Mouse (Mus musculus) liver, embryonic 15.5 days (tissue): ENCODE measurements around the gene Stim2. TPM values are rescaled to one million over a fixed set of nuclear protein-coding genes. Genes with fewer than 3 reads are reported as not detected.

Experiments used
- ATAC-seq: fragments of 200-750 bp; cut with Nextera tagmentation; 2 replicates; pipeline ENCODE4 v1.8.0; 2017; ENCODE audit warnings: moderate number of reproducible peaks, mild to moderate bottlenecking, moderate library complexity; ENCODE audit not compliant: insufficient read depth
- H3K27ac ChIP-seq: fragments of 300-500 bp; sonication (generic); replicated peaks from 2 replicates; pipeline ENCODE4 v1.5.1; 2015; ENCODE audit warnings: mild to moderate bottlenecking, inconsistent platforms
- H3K27me3 ChIP-seq: fragments of 300-500 bp; sonication (generic); 2 replicates; pipeline ENCODE4 v1.6.1; 2015; ENCODE audit warnings: mild to moderate bottlenecking, inconsistent platforms
- H3K36me3 ChIP-seq: fragments of 300-500 bp; sonication (generic); replicated peaks from 2 replicates; pipeline ENCODE4 v1.6.1; 2015; ENCODE audit warnings: moderate library complexity, mild to moderate bottlenecking, inconsistent platforms
- H3K4me1 ChIP-seq: fragments of 300-500 bp; sonication (generic); replicated peaks from 2 replicates; pipeline ENCODE4 v1.6.1; 2015; ENCODE audit warnings: inconsistent platforms
- H3K4me2 ChIP-seq: fragments of 300-500 bp; sonication (generic); 2 replicates; pipeline ENCODE4 v1.6.1; 2015; ENCODE audit warnings: moderate library complexity, mild to moderate bottlenecking, inconsistent platforms
- H3K4me3 ChIP-seq: fragments of 300-500 bp; sonication (generic); replicated peaks from 2 replicates; pipeline ENCODE4 v1.5.1; 2015; ENCODE audit warnings: mild to moderate bottlenecking, inconsistent platforms
- H3K9ac ChIP-seq: fragments of 300-500 bp; sonication (generic); 2 replicates; pipeline ENCODE4 v1.6.1; 2015; ENCODE audit warnings: moderate library complexity, mild to moderate bottlenecking, inconsistent platforms
- H3K9me3 ChIP-seq: fragments of 300-500 bp; sonication (generic); replicated peaks from 2 replicates; pipeline ENCODE4 v1.6.1; 2016; ENCODE audit warnings: inconsistent platforms
- WGBS: fragments of 180-500 bp; shearing (Covaris S2); methylation state at CpG from one replicate; pipeline ENCODE4 v1.1.7; 2015; ENCODE audit warnings: mixed read lengths; ENCODE audit not compliant: insufficient replicate concordance; 5-methylcytosine and 5-hydroxymethylcytosine counted together
- polyA plus RNA-seq: library from polyadenylated mRNA; unstranded; fragments of >200 nt; fragmentation: Nextera tagmentation; extraction: Ambion mirVana; gene quantifications from 2 replicates; pipeline ENCODE4 v1.2.1, GENCODE M21; 2015

Gene Stim2
- polyA plus RNA-seq, 1 experiment from 2014 or later: 5.3 TPM

- 55% methylated on average over 5 of the region's 5 CpGs for WGBS
- ATAC-seq: no peak
- H3K36me3 ChIP-seq: no peaks in the 10 kb centered on the region
- no peak overlapping the region for H3K4me2 ChIP-seq
- H3K27me3 ChIP-seq: no peaks in the 10 kb centered on the region
- H3K4me3 ChIP-seq: no peak overlapping the region
- no peaks in the 10 kb centered on the region for H3K9me3 ChIP-seq
- 0 out of 2 replicates have a peak, but pooled peaks cover 2% of the 10 kb centered on the region for H3K4me1 ChIP-seq
- no peak overlapping the region for H3K27ac ChIP-seq
- no peak overlapping the region for H3K9ac ChIP-seq
Observed at GRCm38 (mm10) chr5:54071288-54071687, 73.0 kb downstream of the Stim2 start.

- Histone ChIP-seq H3K4me3 (no peak overlapping the region), H3K9me3 (no peaks in the 10 kb centered on the region), H3K27me3 (no peaks in the 10 kb centered on the region), H3K27ac (no peak overlapping the region), H3K9ac (no peak overlapping the region), H3K36me3 (no peaks in the 10 kb centered on the region), H3K4me2 (no peak overlapping the region), H3K4me1 (0 out of 2 replicates have a peak, but pooled peaks cover 2% of the 10 kb centered on the region)
- 71% methylated on average over 7 of the region's 7 CpGs for WGBS
- ATAC-seq: no peak
Observed at GRCm38 (mm10) chr5:54071705-54072104, 73.4 kb downstream of the Stim2 start.

GRCm38 (mm10) chr5:54073291-54073690 is 75.0 kb downstream of the Stim2 start:
- Histone ChIP-seq H3K27ac (no peak overlapping the region), H3K36me3 (no peaks in the 10 kb centered on the region), H3K9me3 (no peaks in the 10 kb centered on the region), H3K4me2 (no peak overlapping the region), H3K4me3 (no peak overlapping the region), H3K9ac (no peak overlapping the region), H3K4me1 (0 out of 2 replicates have a peak, but pooled peaks cover 2% of the 10 kb centered on the region), H3K27me3 (no peaks in the 10 kb centered on the region)
- 36% methylated on average over 1 of the region's 1 CpGs for whole genome bisulfite sequencing
- ATAC-seq: no peak

GRCm38 (mm10) chr5:54079997-54080396 is 81.7 kb downstream of the Stim2 start:
- no peaks in the 10 kb centered on the region for H3K9me3 ChIP-seq
- H3K36me3 ChIP-seq: no peaks in the 10 kb centered on the region
- H3K9ac ChIP-seq: no peak overlapping the region
- no peaks in the 10 kb centered on the region for H3K27me3 ChIP-seq
- WGBS: 68% methylated on average over 1 of the region's 1 CpGs
- H3K4me1 ChIP-seq: no peaks in the 10 kb centered on the region
- H3K4me3 ChIP-seq: no peak overlapping the region
- no peak for ATAC-seq
- no peak overlapping the region for H3K4me2 ChIP-seq
- no peak overlapping the region for H3K27ac ChIP-seq

- Histone ChIP-seq H3K27me3 (no peaks in the 10 kb centered on the region), H3K9ac (no peak overlapping the region), H3K36me3 (no peaks in the 10 kb centered on the region), H3K4me1 (no peaks in the 10 kb centered on the region), H3K9me3 (no peaks in the 10 kb centered on the region), H3K27ac (no peak overlapping the region), H3K4me3 (no peak overlapping the region), H3K4me2 (no peak overlapping the region)
- 74% methylated on average over 3 of the region's 3 CpGs for WGBS
- no peak for ATAC-seq
Observed at GRCm38 (mm10) chr5:54087912-54088311, 89.6 kb downstream of the Stim2 start.

- 54% methylated on average over 6 of the region's 6 CpGs for WGBS
- Histone ChIP-seq H3K9ac (no peak overlapping the region), H3K27ac (no peak overlapping the region)
Observed at GRCm38 (mm10) chr5:54098219-54098618, 99.9 kb downstream of the Stim2 start.

GRCm38 (mm10) chr5:54100916-54101315 is 102.6 kb downstream of the Stim2 start:
- WGBS: 48% methylated on average over 3 of the region's 3 CpGs
- Histone ChIP-seq H3K9me3 (no peaks in the 10 kb centered on the region), H3K27ac (no peak overlapping the region), H3K9ac (no peak overlapping the region), H3K4me1 (no peaks in the 10 kb centered on the region), H3K4me2 (no peak overlapping the region), H3K4me3 (no peak overlapping the region), H3K27me3 (no peaks in the 10 kb centered on the region), H3K36me3 (peaks cover 3% of the 10 kb centered on the region; the same call in 1 of the 2 replicates)
- ATAC-seq: no peak

More at GRCm38 (mm10) chr5:54098219-54098618, 99.9 kb downstream of the Stim2 start:
- Histone ChIP-seq H3K4me2 (no peak overlapping the region), H3K9me3 (no peaks in the 10 kb centered on the region), H3K4me3 (no peak overlapping the region), H3K4me1 (no peaks in the 10 kb centered on the region), H3K36me3 (no peaks in the 10 kb centered on the region), H3K27me3 (no peaks in the 10 kb centered on the region)
- ATAC-seq: no peak

- ATAC-seq: no peak
- Histone ChIP-seq H3K9me3 (no peaks in the 10 kb centered on the region), H3K9ac (no peak overlapping the region), H3K4me1 (no peaks in the 10 kb centered on the region), H3K27ac (no peak overlapping the region), H3K27me3 (no peaks in the 10 kb centered on the region), H3K4me2 (no peak overlapping the region), H3K4me3 (no peak overlapping the region), H3K36me3 (peaks cover 3% of the 10 kb centered on the region; the same call in 1 of the 2 replicates)
- WGBS: 12% methylated on average over 5 of the region's 5 CpGs
Observed at GRCm38 (mm10) chr5:54101318-54101717, 103.0 kb downstream of the Stim2 start.

- H3K4me3 ChIP-seq: no peak overlapping the region
- no peak overlapping the region for H3K27ac ChIP-seq
- no peak overlapping the region for H3K9ac ChIP-seq
- no peak overlapping the region for H3K4me2 ChIP-seq
- 33% methylated on average over 1 of the region's 1 CpGs for WGBS
- H3K4me1 ChIP-seq: no peaks in the 10 kb centered on the region
- H3K27me3 ChIP-seq: no peaks in the 10 kb centered on the region
- H3K9me3 ChIP-seq: no peaks in the 10 kb centered on the region
- peaks cover 3% of the 10 kb centered on the region; the same call in 1 of the 2 replicates for H3K36me3 ChIP-seq
- ATAC-seq: no peak
Observed at GRCm38 (mm10) chr5:54101960-54102359, 103.7 kb downstream of the Stim2 start.

- WGBS: 77% methylated on average over 4 of the region's 4 CpGs
- ATAC-seq: no peak
- Histone ChIP-seq H3K27ac (no peak overlapping the region), H3K9me3 (no peaks in the 10 kb centered on the region), H3K9ac (no peak overlapping the region), H3K27me3 (no peaks in the 10 kb centered on the region), H3K4me2 (no peak overlapping the region), H3K36me3 (peaks cover 3% of the 10 kb centered on the region; the same call in 1 of the 2 replicates), H3K4me3 (no peak overlapping the region), H3K4me1 (no peaks in the 10 kb centered on the region)
Observed at GRCm38 (mm10) chr5:54106669-54107068, 108.4 kb downstream of the Stim2 start.

GRCm38 (mm10) chr5:54107069-54107468 is 108.8 kb downstream of the Stim2 start:
- no peak overlapping the region for H3K9ac ChIP-seq
- no peak for ATAC-seq
- no peak overlapping the region for H3K27ac ChIP-seq
- H3K4me1 ChIP-seq: no peaks in the 10 kb centered on the region
- WGBS: 73% methylated on average over 6 of the region's 6 CpGs
- H3K4me3 ChIP-seq: no peak overlapping the region
- no peaks in the 10 kb centered on the region for H3K9me3 ChIP-seq
- no peaks in the 10 kb centered on the region for H3K27me3 ChIP-seq
- H3K36me3 ChIP-seq: peaks cover 3% of the 10 kb centered on the region; the same call in 1 of the 2 replicates
- H3K4me2 ChIP-seq: no peak overlapping the region

- no peaks in the 10 kb centered on the region for H3K9me3 ChIP-seq
- no peak overlapping the region for H3K4me2 ChIP-seq
- H3K4me1 ChIP-seq: no peaks in the 10 kb centered on the region
- ATAC-seq: no peak
- peaks cover 3% of the 10 kb centered on the region; the same call in 1 of the 2 replicates for H3K36me3 ChIP-seq
- H3K9ac ChIP-seq: no peak overlapping the region
- WGBS: 74% methylated on average over 5 of the region's 5 CpGs
- no peak overlapping the region for H3K27ac ChIP-seq
- H3K4me3 ChIP-seq: no peak overlapping the region
- H3K27me3 ChIP-seq: no peaks in the 10 kb centered on the region
Observed at GRCm38 (mm10) chr5:54109096-54109495, 110.8 kb downstream of the Stim2 start.
